Mouse (Mus musculus): ENCODE measurements around the gene Vamp2. TPM values are rescaled to one million over a fixed set of nuclear protein-coding genes. Genes with fewer than 3 reads are reported as not detected.
"Not testable (repeated sequence)": the region's sequence is repeated elsewhere in the genome, so short reads cannot be mapped to it uniquely, and the experiment has no call there.

The Vamp2 gene
- polyA plus RNA-seq, 1 experiment from 2014 or later, result 385 TPM

DNA sequence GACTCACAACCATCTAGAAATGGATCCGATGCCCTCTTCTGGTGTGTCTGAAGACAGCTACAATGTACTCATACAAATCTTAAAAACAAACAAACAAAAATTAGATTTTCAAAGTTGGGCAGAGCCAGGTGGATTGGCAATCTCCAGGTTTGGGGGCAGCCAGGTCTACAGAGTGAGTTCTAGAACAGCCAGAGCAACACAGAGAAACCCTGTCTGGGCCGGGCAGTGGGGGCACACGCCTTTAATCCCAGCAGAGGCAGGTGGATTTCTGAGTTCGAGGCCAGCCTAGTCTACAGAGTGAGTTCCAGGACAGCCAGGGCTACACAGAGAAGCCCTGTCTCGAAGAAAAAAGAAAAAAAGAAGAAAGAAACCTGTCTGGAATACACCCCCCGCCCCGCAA is 5.6 kb downstream of the Vamp2 start:
- H3K27me3 ChIP-seq (ENCODE audit: control insufficient read depth, insufficient read depth, low read length); H3K36me3 ChIP-seq (ENCODE audit: control insufficient read depth, insufficient read depth, low read length); H3K9ac ChIP-seq (replicated peaks; ENCODE audit: low read depth, low read length); H3K4me2 ChIP-seq (ENCODE audit: low read depth, low read length); H3K4me3 ChIP-seq (ENCODE audit: low read depth, low read length); H3K9me3 ChIP-seq (ENCODE audit: control insufficient read depth, low read length); ATAC-seq (ENCODE audit: low read depth); H3K27ac ChIP-seq (ENCODE audit: low read depth, low read length): not testable (repeated sequence)
- 89% methylated on average over 7 of the region's 7 CpGs for WGBS
- peaks cover 40% of the 10 kb centered on the region for H3K4me1 ChIP-seq (ENCODE audit: control insufficient read depth, insufficient read depth, low read length)

DNA sequence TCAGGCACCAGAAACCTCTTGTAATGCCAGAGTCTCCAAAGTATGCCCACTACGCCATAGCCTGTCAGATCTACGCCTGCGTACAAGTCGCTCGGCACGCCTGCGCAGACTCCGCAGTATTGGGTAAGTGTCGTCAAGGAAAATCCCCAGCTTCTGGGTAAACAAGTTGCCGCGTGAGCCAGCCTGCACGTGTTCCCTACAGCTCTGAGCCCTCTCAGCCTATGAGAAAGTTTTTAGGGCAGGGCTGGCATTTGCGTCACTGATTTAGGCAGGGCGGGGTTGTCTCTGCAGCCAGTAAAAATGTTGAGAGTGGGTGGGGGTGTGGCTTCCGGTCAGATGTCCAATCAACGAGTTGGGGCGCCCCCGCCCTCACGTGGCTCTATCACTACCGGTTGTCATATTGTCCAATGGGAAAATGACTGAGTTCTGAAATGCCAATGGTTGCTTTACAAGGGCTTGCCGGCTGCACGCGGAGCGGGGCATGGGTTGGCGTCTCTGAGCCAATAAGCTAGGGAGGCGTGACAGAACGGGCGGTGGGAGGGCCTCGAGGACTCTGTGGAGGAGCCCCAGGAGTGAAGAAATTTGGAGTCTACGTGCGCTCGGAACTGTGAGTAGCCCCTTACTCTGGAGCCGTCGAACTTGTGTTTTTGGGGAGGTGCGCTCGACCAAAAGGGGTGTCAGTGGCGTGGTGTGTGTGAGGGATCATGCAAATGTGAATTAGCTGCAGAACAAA is 6.6 kb downstream of the Vamp2 start, which contains the start of gene Per1:
Gene Per1 (plus strand): TSS at position 521 of the 733 bp plus-strand sequence.
- Histone ChIP-seq H3K9ac (replicated peaks; ENCODE audit: low read depth, low read length) (peak within 1 kb of the TSS; percentile 33; the same call in 1 of the 2 replicates), H3K27ac (ENCODE audit: low read depth, low read length) (peak within 1 kb of the TSS; percentile 75), H3K4me1 (ENCODE audit: control insufficient read depth, insufficient read depth, low read length) (peaks cover 32% of the 10 kb centered on the region), H3K36me3 (ENCODE audit: control insufficient read depth, insufficient read depth, low read length) (0 out of 2 replicates have a peak, but pooled peaks cover 7% of the 10 kb centered on the region), H3K4me3 (ENCODE audit: low read depth, low read length) (peak within 1 kb of the TSS; percentile 35), H3K9me3 (ENCODE audit: control insufficient read depth, low read length) (no peaks in the 10 kb centered on the region), H3K4me2 (ENCODE audit: low read depth, low read length) (peak within 1 kb of the TSS; percentile 73), H3K27me3 (ENCODE audit: control insufficient read depth, insufficient read depth, low read length) (no peaks in the 10 kb centered on the region)
- WGBS, result 0% methylated on average over 37 of the region's 37 CpGs
- peak; percentile 92 for ATAC-seq (ENCODE audit: low read depth)

DNA sequence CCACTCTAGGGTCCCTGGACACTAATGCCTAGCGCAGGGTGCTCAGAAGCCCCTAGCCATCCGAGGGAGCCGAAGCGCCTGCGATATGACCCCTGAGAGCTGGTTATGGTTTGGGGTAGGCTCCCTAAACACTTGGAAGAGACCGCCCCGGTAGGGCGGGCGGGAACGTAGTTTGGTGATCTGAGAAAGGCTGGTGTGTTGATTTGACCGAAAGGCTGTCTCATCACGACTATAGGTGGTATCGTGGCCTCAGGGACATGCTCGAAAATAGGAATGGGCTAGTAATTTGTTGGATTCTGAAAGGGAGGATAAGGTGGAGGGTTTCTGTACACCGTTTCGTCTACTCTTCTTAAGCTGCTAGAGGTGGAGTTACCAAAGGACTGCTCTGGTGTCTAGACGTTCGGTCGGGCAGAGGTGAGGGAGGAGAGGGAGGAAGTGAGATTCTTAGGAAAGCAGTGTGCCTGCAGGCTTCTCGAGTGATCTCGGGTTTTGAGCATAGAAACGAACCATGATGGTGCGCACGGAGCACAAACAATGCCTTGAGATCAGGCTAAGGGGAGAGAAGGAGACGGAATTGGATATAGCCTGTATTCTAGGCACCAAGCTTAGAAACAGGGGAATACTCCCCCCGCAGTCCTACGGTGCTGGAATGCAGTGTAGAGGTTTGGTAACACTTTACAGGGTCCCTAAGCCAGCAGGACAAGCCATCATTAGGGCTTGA is 7.4 kb downstream of the Vamp2 start:
- Histone ChIP-seq H3K36me3 (ENCODE audit: control insufficient read depth, insufficient read depth, low read length) (0 out of 2 replicates have a peak, but pooled peaks cover 6% of the 10 kb centered on the region), H3K4me1 (ENCODE audit: control insufficient read depth, insufficient read depth, low read length) (peaks cover 32% of the 10 kb centered on the region), H3K27ac (ENCODE audit: low read depth, low read length) (peak overlapping the region; percentile 55), H3K9ac (replicated peaks; ENCODE audit: low read depth, low read length) (peak overlapping the region; percentile 33; the same call in 1 of the 2 replicates), H3K9me3 (ENCODE audit: control insufficient read depth, low read length) (no peaks in the 10 kb centered on the region), H3K4me2 (ENCODE audit: low read depth, low read length) (peak overlapping the region; percentile 73), H3K4me3 (ENCODE audit: low read depth, low read length) (peak overlapping the region; percentile 35), H3K27me3 (ENCODE audit: control insufficient read depth, insufficient read depth, low read length) (no peaks in the 10 kb centered on the region)
- no peak for ATAC-seq (ENCODE audit: low read depth)
- 2% methylated on average over 27 of the region's 27 CpGs for WGBS

DNA sequence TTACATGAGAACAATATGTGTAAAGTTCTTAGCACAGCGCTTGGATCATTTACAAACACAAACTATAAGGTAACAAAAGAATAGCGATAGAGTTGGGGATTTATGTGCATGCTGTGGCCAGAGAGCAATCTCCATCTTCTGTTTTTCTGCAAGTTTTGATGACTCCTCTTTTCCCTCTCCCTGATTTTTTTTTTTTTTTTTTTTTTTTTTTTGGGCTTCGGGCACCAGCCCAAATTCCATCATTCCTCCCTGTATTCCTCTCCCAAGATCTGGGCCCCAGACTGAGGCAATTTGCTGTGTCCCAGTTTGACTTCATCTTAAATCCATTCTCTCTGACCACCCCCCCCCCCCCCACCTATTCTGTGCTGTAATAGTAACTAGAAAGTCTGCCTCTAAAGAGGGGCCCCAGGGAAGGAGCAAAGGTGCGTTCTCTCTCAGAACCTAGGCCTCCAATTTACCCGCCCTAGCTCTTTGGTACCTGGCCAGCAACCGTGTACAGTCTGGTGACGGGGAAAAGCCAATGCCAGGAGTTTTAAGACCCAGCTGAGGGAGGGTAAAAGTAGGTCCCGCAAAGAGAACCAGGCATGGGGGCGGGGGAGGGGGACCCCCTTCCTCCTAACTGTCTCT is 8.2 kb downstream of the Vamp2 start:
- Histone ChIP-seq H3K9ac (replicated peaks; ENCODE audit: low read depth, low read length) (peak overlapping the region; percentile 55; the same call in 1 of the 2 replicates), H3K27me3 (ENCODE audit: control insufficient read depth, insufficient read depth, low read length) (no peaks in the 10 kb centered on the region), H3K27ac (ENCODE audit: low read depth, low read length) (peak overlapping the region; percentile 80), H3K4me3 (ENCODE audit: low read depth, low read length) (peak overlapping the region; percentile 19), H3K9me3 (ENCODE audit: control insufficient read depth, low read length) (no peaks in the 10 kb centered on the region), H3K36me3 (ENCODE audit: control insufficient read depth, insufficient read depth, low read length) (peaks cover 12% of the 10 kb centered on the region; the same call in 1 of the 2 replicates), H3K4me1 (ENCODE audit: control insufficient read depth, insufficient read depth, low read length) (peaks cover 29% of the 10 kb centered on the region), H3K4me2 (ENCODE audit: low read depth, low read length) (peak overlapping the region; percentile 73)
- 18% methylated on average over 9 of the region's 9 CpGs for WGBS
- no peak for ATAC-seq (ENCODE audit: low read depth)

DNA sequence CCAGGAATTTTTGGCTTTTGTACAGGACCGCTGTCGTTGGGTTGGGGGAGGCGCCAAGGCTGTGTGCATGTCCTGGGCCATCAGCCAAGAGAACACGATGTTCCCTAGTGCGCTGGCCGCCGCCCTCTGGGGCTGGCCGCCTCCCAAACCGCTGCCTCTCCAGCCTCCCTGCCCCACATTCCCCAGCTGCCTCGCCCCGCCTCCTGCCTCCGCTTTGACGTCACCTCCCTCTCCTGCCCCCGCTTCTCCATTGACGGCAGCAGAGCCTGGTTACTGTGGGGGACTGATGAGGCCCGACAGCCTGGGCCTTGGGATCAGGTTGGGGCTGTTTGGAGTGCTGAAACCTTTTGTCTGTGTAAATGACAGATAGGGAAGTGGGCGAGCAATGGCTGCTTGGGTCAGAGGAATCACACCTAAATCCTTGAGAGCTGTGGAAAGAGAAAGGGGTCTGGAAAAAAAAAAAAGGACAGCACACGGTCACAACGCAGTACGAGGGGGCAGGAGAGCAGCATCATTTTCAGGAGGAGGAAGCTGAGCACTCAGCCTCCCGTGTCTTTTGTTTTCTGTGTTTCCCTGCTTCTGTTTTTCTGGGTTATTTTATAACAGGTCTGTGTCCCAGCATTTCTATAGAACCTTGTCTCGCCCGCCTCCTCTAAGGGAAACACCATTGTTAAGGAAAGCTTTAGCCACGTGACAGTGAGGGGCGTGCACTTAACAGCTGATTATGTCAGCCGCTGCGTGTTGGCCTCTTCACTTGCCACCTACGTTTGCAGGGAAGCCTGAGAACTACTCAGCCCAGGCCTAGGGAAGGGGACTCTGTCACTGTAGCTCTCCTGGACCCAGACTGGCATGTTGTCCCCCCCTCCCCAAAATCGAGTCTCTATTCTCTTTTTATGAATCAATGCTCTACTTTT is 9.0 kb downstream of the Vamp2 start:
- Histone ChIP-seq H3K4me2 (ENCODE audit: low read depth, low read length) (peak overlapping the region; percentile 73), H3K4me1 (ENCODE audit: control insufficient read depth, insufficient read depth, low read length) (peaks cover 29% of the 10 kb centered on the region), H3K36me3 (ENCODE audit: control insufficient read depth, insufficient read depth, low read length) (peaks cover 13% of the 10 kb centered on the region), H3K27me3 (ENCODE audit: control insufficient read depth, insufficient read depth, low read length) (no peaks in the 10 kb centered on the region), H3K4me3 (ENCODE audit: low read depth, low read length) (peak overlapping the region; percentile 19), H3K9me3 (ENCODE audit: control insufficient read depth, low read length) (no peaks in the 10 kb centered on the region), H3K27ac (ENCODE audit: low read depth, low read length) (peak overlapping the region; percentile 80), H3K9ac (replicated peaks; ENCODE audit: low read depth, low read length) (peak overlapping the region; percentile 55)
- WGBS, result 1% methylated on average over 29 of the region's 29 CpGs
- no peak for ATAC-seq (ENCODE audit: low read depth)

DNA sequence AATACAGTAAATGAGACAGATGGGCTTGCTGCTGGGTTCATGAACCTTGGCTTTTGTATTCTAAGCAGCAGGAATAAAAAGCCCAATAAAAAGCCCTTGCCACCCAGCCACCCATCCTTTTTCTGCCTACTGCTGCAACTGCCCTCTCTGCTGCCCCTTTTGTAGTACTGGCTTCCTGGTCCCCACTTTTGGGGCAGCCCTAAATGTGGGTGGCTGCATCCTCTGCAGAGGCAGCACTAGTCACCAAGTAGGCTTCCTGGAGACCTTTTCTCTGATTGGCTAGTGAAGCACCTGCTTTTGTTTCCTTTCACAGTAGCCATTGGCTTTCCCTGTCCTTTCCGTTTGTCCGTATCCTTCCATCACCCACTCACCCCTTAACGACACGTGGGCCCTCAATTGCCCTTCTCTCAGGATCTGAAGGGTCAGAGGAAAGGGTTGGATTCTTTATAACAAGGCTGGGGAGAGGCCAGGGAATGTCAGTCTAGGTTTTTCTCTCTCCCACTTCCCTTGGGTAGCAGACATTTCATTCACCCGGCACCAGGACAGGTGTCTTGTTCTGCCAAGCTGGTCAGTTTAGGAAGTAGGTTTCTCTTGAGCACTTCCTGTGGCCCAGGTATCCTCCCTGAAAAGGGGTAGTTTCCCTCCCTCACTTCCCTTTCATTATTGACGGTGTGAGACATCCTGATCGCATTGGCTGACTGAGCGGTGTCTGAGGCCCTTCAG is 9.9 kb downstream of the Vamp2 start:
- Histone ChIP-seq H3K4me1 (ENCODE audit: control insufficient read depth, insufficient read depth, low read length) (peaks cover 29% of the 10 kb centered on the region), H3K9me3 (ENCODE audit: control insufficient read depth, low read length) (no peaks in the 10 kb centered on the region), H3K9ac (replicated peaks; ENCODE audit: low read depth, low read length) (0 out of 2 replicates have a peak overlapping the region, but pooled peaks have one; percentile 71), H3K27me3 (ENCODE audit: control insufficient read depth, insufficient read depth, low read length) (no peaks in the 10 kb centered on the region), H3K4me3 (ENCODE audit: low read depth, low read length) (peak overlapping the region; percentile 48), H3K4me2 (ENCODE audit: low read depth, low read length) (peak overlapping the region; percentile 93), H3K36me3 (ENCODE audit: control insufficient read depth, insufficient read depth, low read length) (peaks cover 22% of the 10 kb centered on the region), H3K27ac (ENCODE audit: low read depth, low read length) (peak overlapping the region; percentile 80; the same call in 1 of the 2 replicates)
- 10% methylated on average over 8 of the region's 8 CpGs for WGBS
- no peak for ATAC-seq (ENCODE audit: low read depth)

DNA sequence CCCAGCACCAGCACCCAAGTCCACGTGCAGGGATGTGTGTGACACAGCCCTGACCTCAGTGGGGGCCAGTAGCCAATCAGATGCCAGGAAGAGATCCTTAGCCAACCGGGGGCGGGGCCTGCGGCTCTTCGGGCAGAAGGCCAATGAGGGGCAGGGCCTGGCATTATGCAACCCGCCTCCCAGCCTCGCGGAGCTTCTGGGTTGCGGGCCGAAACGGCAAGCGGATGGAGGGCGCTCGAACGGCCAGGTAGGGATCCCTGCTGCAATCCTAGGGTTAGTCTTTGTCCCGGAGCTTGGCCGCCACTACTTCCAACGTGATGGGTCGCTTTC is 10.4 kb downstream of the Vamp2 start:
- H3K4me1 ChIP-seq (ENCODE audit: control insufficient read depth, insufficient read depth, low read length), result peaks cover 29% of the 10 kb centered on the region

More for the DNA sequence above, 10.4 kb downstream of the Vamp2 start:
- H3K4me2 ChIP-seq (ENCODE audit: low read depth, low read length), result peak overlapping the region; percentile 93
- peak; percentile 7; the same call in 1 of the 2 replicates for ATAC-seq (ENCODE audit: low read depth)
- H3K36me3 ChIP-seq (ENCODE audit: control insufficient read depth, insufficient read depth, low read length), result peaks cover 27% of the 10 kb centered on the region
- no peaks in the 10 kb centered on the region for H3K27me3 ChIP-seq (ENCODE audit: control insufficient read depth, insufficient read depth, low read length)
- WGBS, result 1% methylated on average over 19 of the region's 19 CpGs
- peak overlapping the region; percentile 76 for H3K27ac ChIP-seq (ENCODE audit: low read depth, low read length)
- no peaks in the 10 kb centered on the region for H3K9me3 ChIP-seq (ENCODE audit: control insufficient read depth, low read length)
- H3K4me3 ChIP-seq (ENCODE audit: low read depth, low read length), result peak overlapping the region; percentile 48
- H3K9ac ChIP-seq (replicated peaks; ENCODE audit: low read depth, low read length), result peak overlapping the region; percentile 71
